Mouse (Mus musculus): ENCODE measurements at regions not wholly inside any gene's neighbourhood (a gene's known extent, or its start where the extent isn't known, plus 50 kb on each side); places are given as distances from the start of the nearest gene placed in this dataset.

DNA sequence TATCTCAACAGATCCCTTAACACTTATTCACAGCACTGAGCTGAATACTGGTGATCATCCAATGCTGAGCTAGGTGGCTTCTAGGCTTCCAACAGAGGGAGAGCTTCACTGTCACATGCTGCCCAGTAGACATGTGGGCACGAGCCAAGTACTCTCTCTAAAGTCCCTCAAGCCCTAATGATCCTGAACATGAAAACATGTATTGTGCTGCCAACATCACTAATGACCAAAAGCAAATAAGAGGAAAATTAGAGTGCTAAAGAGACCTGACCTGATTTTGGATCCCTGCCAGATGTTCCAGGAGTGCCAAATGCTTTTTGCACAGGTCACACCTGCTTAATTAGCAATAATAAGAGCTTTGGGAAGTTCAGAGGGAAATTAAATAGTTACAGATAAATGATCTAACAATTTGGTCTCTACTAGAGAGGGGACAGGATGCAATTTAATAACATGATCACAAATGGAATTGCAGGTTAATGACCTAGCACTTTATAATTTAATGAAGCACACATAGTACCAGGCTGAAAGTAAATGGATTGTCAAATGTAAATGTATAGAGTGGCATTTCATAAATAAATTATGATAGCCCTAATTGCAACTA is 215.6 kb upstream of the Ins1 start:
- DNase-seq (ENCODE audit: low spot score in 2 of 2) = no peak

DNA sequence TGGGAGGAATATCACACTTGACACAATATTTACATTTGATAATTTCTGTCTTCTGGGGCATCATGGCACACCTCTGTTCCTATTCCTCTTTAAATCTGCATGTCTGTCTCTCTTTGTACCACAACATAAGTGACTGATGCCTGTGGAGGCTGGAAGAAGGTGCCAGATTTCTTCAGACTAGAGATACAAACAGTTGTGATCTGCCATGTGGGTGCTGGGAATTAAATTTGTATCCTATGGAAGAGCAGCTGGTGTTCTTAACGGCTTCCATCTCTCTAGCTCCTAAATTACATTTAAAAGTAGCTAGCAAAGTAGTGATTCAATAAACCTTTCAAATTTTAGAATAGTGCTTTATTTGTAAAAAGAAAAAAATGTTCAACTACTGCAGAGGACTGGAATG is 195.3 kb upstream of the Ins1 start:
- DNase-seq (ENCODE audit: low spot score in 2 of 2) = no peak

DNA sequence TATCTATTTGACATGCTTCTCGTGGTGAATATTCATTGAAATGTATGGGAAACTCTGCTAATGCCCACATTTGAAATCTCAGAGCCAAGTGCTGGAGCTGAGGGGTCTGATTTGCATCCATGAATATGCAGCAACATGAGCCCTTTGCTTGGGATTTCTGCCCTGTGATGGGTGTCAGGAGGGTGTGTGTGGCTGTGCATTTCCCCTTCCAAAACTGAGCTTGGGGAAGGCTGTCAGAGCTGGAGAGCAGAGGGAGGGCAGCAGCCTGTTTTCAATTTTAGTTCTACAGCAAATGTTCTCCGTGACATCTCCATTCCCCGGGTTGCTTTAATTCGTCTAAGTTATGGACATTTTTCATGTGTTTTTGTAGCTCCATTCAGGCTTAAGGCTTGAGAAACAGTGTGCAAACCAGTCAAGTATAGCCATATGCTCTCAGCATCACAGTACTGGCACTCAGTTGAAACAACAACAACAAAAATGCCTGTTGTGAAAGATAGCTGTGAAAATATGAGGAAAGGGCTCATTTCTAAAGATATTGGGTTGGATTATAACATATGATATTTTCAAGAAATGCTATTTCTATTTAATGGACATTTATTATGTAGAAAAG is 194.1 kb upstream of the Ins1 start:
- DNase-seq (ENCODE audit: low spot score in 2 of 2) = peak in 1 of 2 experiments; percentile 17

DNA sequence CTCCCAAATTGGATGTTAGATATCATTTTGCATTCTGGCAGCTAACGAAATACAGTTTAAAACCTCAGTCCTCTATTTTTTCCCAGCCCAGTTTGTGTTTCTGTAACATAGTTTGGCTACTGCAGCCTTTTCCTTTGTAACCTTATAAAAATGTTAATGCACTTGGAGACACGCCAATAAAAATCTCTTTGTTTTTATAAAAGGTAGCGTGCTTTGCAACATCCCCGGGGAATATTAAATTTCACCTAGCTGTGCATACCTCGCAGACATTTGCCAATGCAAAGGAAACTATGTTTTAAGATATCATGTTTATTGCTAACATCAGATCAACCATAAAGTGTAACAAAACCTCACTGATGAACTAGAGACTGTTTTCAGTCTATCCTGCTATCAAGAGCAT is 192.9 kb upstream of the Ins1 start:
- no peak for DNase-seq (ENCODE audit: low spot score in 2 of 2)

DNA sequence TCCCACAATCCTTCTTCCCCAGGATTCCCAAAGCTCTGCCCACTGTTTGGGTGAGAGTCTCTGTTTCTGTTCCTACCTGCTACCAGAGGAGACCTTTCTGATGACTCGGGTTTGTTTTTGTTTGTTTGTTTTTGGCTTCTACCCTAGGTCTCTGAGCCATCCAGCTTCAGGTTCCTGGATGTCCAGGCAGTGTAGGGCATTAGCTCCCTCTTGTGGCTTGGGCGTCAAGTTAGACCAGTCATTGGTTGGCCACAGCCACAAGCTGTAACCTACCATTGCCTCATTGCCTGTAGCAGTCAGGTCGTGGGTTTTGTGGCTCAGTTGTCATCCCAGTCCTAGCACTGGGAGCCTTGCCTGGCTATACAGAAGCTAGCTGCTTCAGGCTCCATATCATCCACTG is 185.1 kb upstream of the Ins1 start:
- no peak for DNase-seq (ENCODE audit: low spot score in 2 of 2)

DNA sequence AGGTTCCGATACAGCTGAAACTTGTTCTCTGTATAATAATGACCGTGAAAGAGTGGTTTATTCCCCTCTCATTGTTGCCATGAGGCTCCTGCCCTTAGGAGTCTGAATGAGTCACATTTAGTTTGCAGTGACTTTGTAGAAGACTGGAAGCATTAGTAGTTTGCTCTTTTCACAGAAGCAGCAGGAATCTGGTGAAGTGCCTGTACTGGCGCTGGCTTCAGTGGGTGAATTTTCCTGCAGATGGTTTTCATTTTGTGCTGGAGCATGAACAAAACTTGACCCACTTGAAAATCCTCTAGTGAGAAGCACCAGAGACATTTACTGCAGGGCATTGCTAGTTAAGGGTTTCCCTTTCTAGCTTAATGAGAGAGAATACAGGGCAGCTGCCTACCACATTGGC is 151.7 kb upstream of the Ins1 start:
- peak; percentile 4 to 22 for DNase-seq (ENCODE audit: low spot score in 2 of 2)
